Mouse (Mus musculus) cortical plate, adult 2 months (tissue): ENCODE data around the gene Fam76b. TPM values are rescaled to one million over a fixed set of nuclear protein-coding genes. Genes with fewer than 3 reads are reported as not detected.
A peak's percentile ranks its signal among the peaks of the same experiment; 100 is the strongest.

Experiments used
- H3K27ac ChIP-seq: fragments of 200-500 bp; 2 replicates; pipeline ENCODE4 v1.5.1; 2012; ENCODE audit warnings: low read length, control low read depth, inconsistent platforms; ENCODE audit not compliant: insufficient read depth
- H3K4me1 ChIP-seq: fragments of 200-500 bp; 2 replicates; pipeline ENCODE4 v1.6.1; 2011; ENCODE audit warnings: low read length; ENCODE audit not compliant: control insufficient read depth, insufficient read depth
- H3K4me3 ChIP-seq: fragments of 200-500 bp; 2 replicates; pipeline ENCODE4 v1.5.1; 2011; ENCODE audit warnings: mild to moderate bottlenecking, low read length, control low read depth; ENCODE audit not compliant: insufficient read depth
- CTCF ChIP-seq: fragments of 200-500 bp; IDR thresholded peaks from 2 replicates; pipeline ENCODE4 v1.5.1; 2011; ENCODE audit warnings: mild to moderate bottlenecking, control low read depth, low read length; ENCODE audit not compliant: insufficient read depth; ENCODE audit errors: extremely low read depth
- POLR2A ChIP-seq: fragments of 200-500 bp; IDR thresholded peaks from 2 replicates; pipeline ENCODE4 v1.6.1; 2011; ENCODE audit warnings: mild to moderate bottlenecking, low read length, control low read depth; ENCODE audit not compliant: insufficient read depth; ENCODE audit errors: extremely low read depth
- polyA plus RNA-seq: library from polyadenylated mRNA; depleted of rRNA; stranded (reverse); fragments of >200 nt; gene quantifications from 2 replicates; pipeline ENCODE4 v1.2.3, GENCODE M21; 2012

Fam76b gene
- polyA plus RNA-seq, 1 experiment: 20.8 TPM

DNA sequence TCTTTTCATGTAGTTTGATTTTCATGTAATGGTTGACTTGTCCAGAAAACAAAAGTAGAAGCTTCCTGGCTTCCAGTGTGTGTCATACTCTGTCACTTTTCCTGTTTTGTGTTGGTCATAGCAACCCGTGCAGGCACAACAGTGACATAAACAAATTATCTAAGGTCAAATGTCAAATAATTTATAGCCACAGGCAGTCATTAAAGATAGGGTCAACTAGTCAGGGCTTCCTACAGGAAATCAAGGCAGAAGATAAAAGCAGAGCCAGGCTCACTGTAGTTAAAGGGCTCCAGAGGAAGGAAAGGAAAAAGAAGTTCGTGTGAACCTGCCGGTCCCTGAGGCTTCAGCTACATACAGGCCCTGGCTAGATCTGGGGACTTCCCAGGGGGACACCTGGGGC lies 26.4 kb downstream of the Fam76b start:
- Histone ChIP-seq H3K27ac (no peak overlapping the region), H3K4me3 (no peak overlapping the region), H3K4me1 (no peaks in the 10 kb centered on the region)
- TF ChIP-seq POLR2A (no peak), CTCF (no peak)

DNA sequence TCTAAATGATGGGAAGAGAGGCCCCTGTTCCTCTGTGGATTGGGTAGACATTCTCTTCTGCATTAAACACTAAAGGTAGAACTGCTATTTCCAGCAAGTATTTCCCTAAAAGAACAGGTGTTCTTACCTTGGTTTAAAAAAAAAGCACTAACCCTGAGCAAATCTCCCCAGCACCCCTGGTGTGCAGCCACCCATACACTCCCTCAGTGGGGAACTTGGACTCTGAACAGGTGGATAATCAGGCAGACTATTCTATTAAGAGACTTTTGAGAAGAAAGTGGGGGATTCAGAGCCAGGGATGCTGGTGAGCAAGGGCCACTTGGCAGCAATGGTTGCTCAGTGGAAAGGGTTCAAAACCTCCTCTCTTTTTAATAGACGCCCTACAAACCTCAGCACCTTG lies 28.7 kb downstream of the Fam76b start:
- no peaks in the 10 kb centered on the region for H3K4me1 ChIP-seq
- TF ChIP-seq POLR2A: no peak
- H3K4me3 ChIP-seq: no peak overlapping the region
- H3K27ac ChIP-seq: no peak overlapping the region

DNA sequence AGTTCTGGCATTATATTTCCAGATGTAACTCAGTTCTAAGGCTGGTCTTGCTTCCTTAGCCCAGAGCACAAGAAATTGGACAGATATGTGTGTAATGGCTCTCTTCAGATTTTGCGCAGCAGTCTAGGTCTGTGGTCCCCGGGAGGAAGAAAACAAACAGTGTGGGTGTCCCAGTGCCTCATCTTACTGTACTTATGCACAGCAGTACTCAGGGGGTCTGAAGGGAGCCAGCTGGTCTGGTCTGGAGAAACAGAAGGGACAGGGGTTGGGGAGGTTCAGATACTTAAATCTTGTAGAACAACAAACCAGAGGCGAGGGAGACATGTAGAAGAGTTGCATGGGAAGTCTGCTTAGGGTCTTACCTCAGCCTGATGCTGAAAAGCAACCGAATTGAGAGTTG lies 29.3 kb downstream of the Fam76b start:
- TF ChIP-seq CTCF: no peak
- TF ChIP-seq POLR2A: no peak
- no peak overlapping the region for H3K27ac ChIP-seq
- no peak overlapping the region for H3K4me3 ChIP-seq
- no peaks in the 10 kb centered on the region for H3K4me1 ChIP-seq

DNA sequence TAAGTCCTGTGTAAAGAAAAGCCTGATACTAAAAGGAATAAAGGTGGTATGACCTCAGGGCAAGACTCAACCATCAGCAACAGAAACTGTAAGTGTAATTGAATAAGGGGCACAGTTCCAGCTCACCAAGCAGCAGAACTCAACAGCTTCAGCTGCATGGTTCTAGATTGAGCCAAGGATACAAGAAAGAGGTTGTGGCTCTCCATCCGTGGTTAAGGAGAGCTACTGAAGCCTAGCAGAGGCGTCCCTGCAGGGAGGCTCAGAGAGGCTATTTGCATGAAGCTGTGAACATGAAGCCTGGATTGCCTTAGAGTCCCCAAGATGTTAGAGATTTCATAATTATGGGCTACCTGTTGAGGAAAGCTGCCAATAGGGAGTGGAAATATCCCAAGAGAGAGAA lies 40.1 kb downstream of the Fam76b start:
- H3K27ac ChIP-seq: no peak overlapping the region
- no peak overlapping the region for H3K4me3 ChIP-seq
- TF ChIP-seq CTCF (no peak), POLR2A (no peak)
- H3K4me1 ChIP-seq: no peaks in the 10 kb centered on the region

DNA sequence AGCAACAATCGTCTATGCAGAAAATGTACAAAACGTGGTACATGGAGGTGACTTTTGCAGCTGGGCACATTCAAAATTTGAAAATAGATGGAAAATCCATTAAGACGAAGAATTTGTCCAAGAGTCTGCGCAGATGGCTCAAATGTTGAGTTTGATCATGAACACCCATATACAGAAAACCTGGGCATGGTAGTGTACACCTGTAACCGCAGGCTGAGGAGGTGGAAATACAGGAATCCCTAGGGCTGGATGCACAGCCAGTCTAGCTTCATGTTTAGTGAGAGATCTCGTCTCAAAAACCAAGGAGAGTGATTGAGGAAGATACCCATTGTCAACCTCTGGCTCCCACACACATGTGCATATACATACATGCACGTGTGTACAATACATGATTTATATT lies 44.1 kb downstream of the Fam76b start:
- H3K4me3 ChIP-seq: no peak overlapping the region
- no peak for TF ChIP-seq CTCF
- TF ChIP-seq POLR2A: no peak
- H3K27ac ChIP-seq: no peak overlapping the region
- H3K4me1 ChIP-seq: no peaks in the 10 kb centered on the region

DNA sequence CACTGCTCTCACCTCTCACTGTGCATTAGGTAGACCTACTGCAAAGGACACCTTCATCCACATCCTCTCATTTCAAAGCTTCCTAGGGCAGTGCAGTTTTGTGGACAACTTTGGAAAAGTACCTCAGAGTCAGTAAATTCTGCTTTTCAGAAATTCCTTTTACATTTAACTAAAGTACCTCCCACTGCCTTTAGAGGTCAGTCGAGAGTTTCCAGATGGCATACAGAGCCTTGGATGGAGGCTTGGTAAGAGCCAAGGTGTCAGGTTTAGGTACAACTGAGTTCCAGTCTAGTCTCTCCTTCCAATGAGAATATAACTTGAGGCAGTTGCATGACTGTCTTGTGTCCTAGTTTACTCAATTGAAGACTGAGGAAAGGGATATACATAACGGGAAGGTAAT lies 46.8 kb downstream of the Fam76b start:
- Histone ChIP-seq H3K27ac (no peak overlapping the region), H3K4me1 (no peaks in the 10 kb centered on the region), H3K4me3 (no peak overlapping the region)
- peak; percentile 28; the same call in 1 of the 2 replicates for TF ChIP-seq CTCF
- TF ChIP-seq POLR2A: no peak

DNA sequence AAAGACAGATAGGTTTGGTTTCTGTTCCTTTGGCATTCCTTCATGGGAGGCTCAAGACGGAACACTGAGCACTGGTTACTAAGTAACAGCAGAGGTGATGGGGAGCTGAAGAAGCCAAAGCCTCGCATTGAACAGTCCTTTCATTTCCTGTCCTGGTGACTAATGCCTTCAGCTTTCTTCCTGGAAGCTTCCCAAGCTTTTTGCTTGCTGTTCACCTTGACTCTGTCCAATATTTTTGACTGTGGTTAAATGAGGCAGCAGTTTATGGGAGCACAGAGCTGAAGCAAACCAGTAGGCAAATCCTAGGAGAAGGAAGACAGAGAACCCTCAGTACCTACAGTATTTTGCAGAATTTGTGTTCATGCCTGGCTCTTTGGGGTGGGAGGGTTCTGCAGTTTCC lies 47.8 kb downstream of the Fam76b start:
- TF ChIP-seq CTCF (no peak), POLR2A (no peak)
- no peak overlapping the region for H3K4me3 ChIP-seq

DNA sequence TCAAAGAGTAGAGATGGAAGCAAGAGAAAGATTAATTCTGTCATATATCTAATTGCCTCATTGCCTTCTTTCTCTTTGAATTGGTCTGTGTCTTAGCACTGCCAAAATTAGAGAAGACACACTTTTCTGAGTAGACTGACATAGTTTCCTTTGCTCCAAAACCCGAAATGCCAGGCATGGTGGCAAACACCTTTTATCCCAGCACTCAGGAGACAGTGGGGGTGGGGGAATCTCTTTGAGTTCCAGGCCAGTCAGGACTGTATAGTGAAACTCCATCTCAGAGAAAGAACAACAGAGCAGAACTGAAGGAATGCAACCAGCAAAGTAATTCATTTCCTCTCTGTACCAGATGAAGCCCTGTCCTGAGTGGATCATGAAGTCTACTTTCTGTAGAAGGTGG lies 53.2 kb downstream of the Fam76b start:
- TF ChIP-seq CTCF (no peak), POLR2A (no peak)
- H3K27ac ChIP-seq: no peak overlapping the region
- no peaks in the 10 kb centered on the region for H3K4me1 ChIP-seq
- H3K4me3 ChIP-seq: no peak overlapping the region

More for the DNA sequence above, 47.8 kb downstream of the Fam76b start:
- no peak overlapping the region for H3K27ac ChIP-seq
- no peaks in the 10 kb centered on the region for H3K4me1 ChIP-seq

DNA sequence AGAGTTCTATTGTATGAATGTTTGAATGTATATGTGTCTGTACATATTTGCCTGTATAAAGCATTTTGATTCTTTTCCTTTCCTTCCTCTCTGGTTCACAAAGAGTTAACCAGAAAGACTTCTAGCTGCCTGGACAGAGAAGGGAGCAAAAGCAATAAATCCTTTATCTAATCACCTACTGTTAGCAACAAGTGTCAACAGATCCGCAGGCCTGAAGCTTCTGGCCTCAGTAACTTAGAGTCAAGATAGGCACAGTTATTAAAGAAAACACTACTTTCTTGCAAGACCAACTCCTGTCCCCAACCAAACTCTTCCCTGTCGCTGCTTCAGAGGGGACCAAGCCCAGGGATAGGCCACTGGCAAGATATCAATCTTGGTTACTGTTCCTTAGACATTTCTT lies 55.0 kb downstream of the Fam76b start:
- Histone ChIP-seq H3K4me1 (no peaks in the 10 kb centered on the region), H3K27ac (no peak overlapping the region), H3K4me3 (no peak overlapping the region)
- TF ChIP-seq CTCF (no peak), POLR2A (no peak)

DNA sequence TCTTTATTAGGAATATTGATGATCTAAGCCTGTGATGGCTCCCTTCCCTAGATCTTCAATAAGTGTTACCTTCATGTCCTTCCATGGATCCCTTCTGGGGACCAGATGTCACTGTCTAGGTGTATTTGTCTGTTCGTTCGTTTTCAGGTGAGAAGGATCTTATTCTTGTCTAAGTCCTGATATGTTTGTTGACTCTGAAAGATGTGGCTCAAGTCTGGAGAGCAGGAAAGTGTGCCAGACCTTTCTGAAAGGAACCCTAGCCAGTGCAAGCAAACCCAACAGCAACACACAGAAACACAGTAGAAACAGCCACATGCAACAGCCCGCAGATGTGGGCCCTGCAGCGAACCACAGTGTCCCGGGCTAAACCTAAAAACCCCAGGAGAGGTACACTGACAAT lies 61.5 kb downstream of the Fam76b start:
- no peaks in the 10 kb centered on the region; the same call in 1 of the 2 replicates for H3K4me1 ChIP-seq
- no peak overlapping the region for H3K4me3 ChIP-seq
- TF ChIP-seq POLR2A (no peak), CTCF (no peak)
- no peak overlapping the region for H3K27ac ChIP-seq

DNA sequence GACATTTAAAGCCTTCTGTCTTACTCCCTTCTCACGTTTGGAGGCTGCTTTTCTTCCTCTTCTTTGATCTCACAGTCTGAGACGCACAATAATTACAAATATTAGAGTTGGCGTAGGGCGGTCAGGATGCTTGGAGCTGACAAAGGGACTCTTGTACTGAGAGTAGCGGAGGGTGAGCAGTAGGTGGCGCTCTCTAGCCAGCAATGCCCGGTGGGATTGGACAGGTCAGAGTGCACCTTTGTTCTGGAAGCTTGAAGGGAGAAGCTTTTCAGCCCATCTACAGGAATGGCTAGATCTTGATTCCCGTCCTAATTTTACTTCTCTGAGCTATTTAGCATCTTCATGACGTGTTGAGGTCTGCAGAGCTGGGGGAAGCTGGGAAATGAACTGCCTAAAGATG lies 62.1 kb downstream of the Fam76b start:
- Histone ChIP-seq H3K4me3 (no peak overlapping the region), H3K27ac (no peak overlapping the region), H3K4me1 (peaks cover under 1% of the 10 kb centered on the region; the same call in 1 of the 2 replicates)
- TF ChIP-seq POLR2A (no peak), CTCF (peak; percentile 95)
